Mouse (Mus musculus) MEL (cell line): Measurements from ENCODE around the gene Madd.

ENCODE experiments used
- CTCF ChIP-seq, 3 experiments: IDR thresholded peaks in 2 of 3; conservative IDR thresholded peaks in 1 of 3; 2 replicates each; pipeline ENCODE4 v1.5.1; 2011 to 2012; ENCODE audit warnings: low read length in 3 of 3, low read depth in 2 of 3, mild to moderate bottlenecking in 2 of 3, improper control_type of control experiment in 1 of 3, inconsistent platforms in 1 of 3, mixed read lengths in 1 of 3, moderate library complexity in 1 of 3; ENCODE audit not compliant: control insufficient read depth in 1 of 3, insufficient read depth in 1 of 3, poor library complexity in 1 of 3, severe bottlenecking in 1 of 3
- HCFC1 ChIP-seq: IDR thresholded peaks from 2 replicates; pipeline ENCODE4 v1.6.1; 2012; ENCODE audit warnings: low read depth, mild to moderate bottlenecking, inconsistent platforms, low read length, improper control_type of control experiment, moderate library complexity
- POLR2A ChIP-seq, 2 experiments: IDR thresholded peaks; 2 replicates each; pipeline ENCODE4 v1.6.1; 2011 to 2012; ENCODE audit warnings: low read length in 2 of 2, mild to moderate bottlenecking in 2 of 2, control low read depth in 1 of 2, improper control_type of control experiment in 1 of 2, low read depth in 1 of 2, moderate library complexity in 1 of 2; ENCODE audit not compliant: control insufficient read depth in 1 of 2, insufficient read depth in 1 of 2, poor library complexity in 1 of 2
- RAD21 ChIP-seq: IDR thresholded peaks from 2 replicates; pipeline ENCODE4 v1.6.1; 2011; ENCODE audit warnings: mild to moderate bottlenecking, low read depth, low read length, improper control_type of control experiment

DNA sequence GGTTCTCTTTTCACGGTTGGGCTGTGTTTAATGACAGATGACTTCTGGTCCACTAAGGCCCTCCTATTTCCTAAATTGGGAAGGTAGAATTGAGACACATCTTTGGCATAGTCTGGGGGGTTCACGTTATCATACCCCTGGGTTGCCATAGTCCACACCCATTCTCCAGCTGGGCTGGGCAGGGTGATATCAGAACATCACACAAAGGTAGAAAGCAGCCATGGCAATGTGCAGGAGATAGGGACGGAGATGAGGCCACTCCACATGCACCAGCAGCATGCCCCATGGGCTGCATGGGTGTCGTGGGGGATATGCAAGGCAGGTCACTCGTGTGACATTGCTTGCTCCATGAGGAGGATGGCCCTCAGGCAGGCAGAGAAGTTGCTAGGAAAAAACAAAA lies 20.1 kb downstream of the Madd start:
- TF ChIP-seq RAD21 = no peak
- TF ChIP-seq CTCF (IDR thresholded peaks at IDR 0.05 in 2 of 3, conservative IDR thresholded peaks at IDR 0.05 in 1 of 3; ENCODE audit: control insufficient read depth in 1 of 3, insufficient read depth in 1 of 3, low read depth in 2 of 3, low read length in 3 of 3, poor library complexity in 1 of 3, severe bottlenecking in 1 of 3) = no peak
- no peak for TF ChIP-seq HCFC1
- no peak for TF ChIP-seq POLR2A (IDR thresholded peaks at IDR 0.05; ENCODE audit: control insufficient read depth in 1 of 2, insufficient read depth in 1 of 2, low read depth in 1 of 2, low read length in 2 of 2, poor library complexity in 1 of 2)
